Mouse (Mus musculus) heart, postnatal 14 days (tissue): ENCODE measurements around the gene Cdc42se1. TPM values are rescaled to one million over a fixed set of nuclear protein-coding genes. Genes with fewer than 3 reads are reported as not detected.

Experiments used
- DNase-seq, 2 experiments: peaks; one replicate each; pipeline ENCODE4 v3.0.0; 2021 to 2022
- intact Hi-C: fragments of 180-260 bp; cut with DNase I; formaldehyde crosslinking; loops from one replicate; pipeline ENCODE4 v1.15.1; 2025
- total RNA-seq, 2 experiments: library from RNA; stranded (reverse); gene quantifications; 2 replicates each; pipeline ENCODE4 v1.2.3; 2021

The Cdc42se1 gene
- total RNA-seq, 2 experiments from 2014 or later: 31.9 to 33.6 TPM

GRCm38 (mm10) chr3:95282381-95282864 lies 53.9 kb downstream of the Cdc42se1 start:
- peak; percentile 36 to 46 for DNase-seq
- intact Hi-C loops: loop anchor here (2.0 kb wide), 1 partner anchor 32 kb away; the partner anchor contains the start of gene Cers2

- intact Hi-C loops: loop anchor here (2.0 kb wide), 1 partner anchor 32 kb away; the partner anchor contains the start of gene Cers2
- DNase-seq: peak; percentile 83 to 85
These were observed 54.5 kb downstream of the Cdc42se1 start for GRCm38 (mm10) chr3:95282865-95283588.

- DNase-seq: no peak
- intact Hi-C loops: loop anchor here (2.0 kb wide), 1 partner anchor 31 kb away; the partner anchor contains the start of gene Cers2
These were observed 55.0 kb downstream of the Cdc42se1 start for GRCm38 (mm10) chr3:95283589-95283941.

GRCm38 (mm10) chr3:95284062-95284461 lies 55.5 kb downstream of the Cdc42se1 start:
- intact Hi-C loops: no loop called here
- DNase-seq: no peak

GRCm38 (mm10) chr3:95284501-95285281 lies 56.2 kb downstream of the Cdc42se1 start:
- DNase-seq: no peak
- intact Hi-C loops: no loop called here

GRCm38 (mm10) chr3:95285390-95285789 lies 56.9 kb downstream of the Cdc42se1 start:
- DNase-seq: no peak
- intact Hi-C loops: no loop called here

Other genes starting within 250 kb of the Cdc42se1 start
- 10 to 100 TPM; 15.4 to 16.8 TPM for gene Zfp687, start 213.3 kb upstream of the Cdc42se1 start, total RNA-seq
- gene Psmd4, start 186.1 kb upstream of the Cdc42se1 start, total RNA-seq: 100 to 1,000 TPM; 118 to 132 TPM
- 10 to 100 TPM; 18.3 to 19.2 TPM for gene Pip5k1a, start 121.8 kb upstream of the Cdc42se1 start, total RNA-seq
- gene Vps72, start 117.7 kb upstream of the Cdc42se1 start, total RNA-seq: 10 to 100 TPM; 32.4 to 32.5 TPM
- 10 to 100 TPM; 10.6 to 11.1 TPM for gene Tmod4, start 104.3 kb upstream of the Cdc42se1 start, total RNA-seq
- gene Scnm1, start 94.7 kb upstream of the Cdc42se1 start, total RNA-seq: 10 to 100 TPM; 29.5 to 33.5 TPM
- 1 to 10 TPM; 6.4 to 7.4 TPM for gene Lysmd1, start 94.6 kb upstream of the Cdc42se1 start, total RNA-seq
- 1 to 10 TPM; 3.0 to 3.1 TPM for gene Tnfaip8l2, start 86.4 kb upstream of the Cdc42se1 start, total RNA-seq
- gene Sema6c, start 68.3 kb upstream of the Cdc42se1 start, total RNA-seq: 10 to 100 TPM in 1 of 2 experiments, 1 to 10 TPM in 1; 5.8 to 11.8 TPM
- 10 to 100 TPM; 14.9 to 15.0 TPM for gene Gabpb2, start 10.8 kb upstream of the Cdc42se1 start, total RNA-seq
- 1 to 10 TPM; 6.7 to 7.8 TPM for gene Mllt11, start 3.4 kb downstream of the Cdc42se1 start, total RNA-seq
- not detected for gene Gm128, start 12.9 kb downstream of the Cdc42se1 start, total RNA-seq
- gene Bnipl, start 22.5 kb downstream of the Cdc42se1 start, total RNA-seq: under 1 TPM in 1 of 2 experiments, not detected in 1; 0.32 TPM
- 10 to 100 TPM; 22.3 to 25.8 TPM for gene Mindy1, start 52.6 kb downstream of the Cdc42se1 start, total RNA-seq
- gene Prune1, start 53.3 kb downstream of the Cdc42se1 start, total RNA-seq: 10 to 100 TPM; 19.8 to 20.4 TPM
- gene Anxa9, start 78.4 kb downstream of the Cdc42se1 start, total RNA-seq: under 1 TPM; 0.38 to 0.76 TPM
- gene Cers2, start 86.1 kb downstream of the Cdc42se1 start, total RNA-seq: 10 to 100 TPM; 47.4 to 47.6 TPM
- gene Setdb1, start 128.5 kb downstream of the Cdc42se1 start, total RNA-seq: 10 to 100 TPM; 14.1 to 14.4 TPM
- gene 4930558C23Rik, start 174.1 kb downstream of the Cdc42se1 start, total RNA-seq: not detected
- 10 to 100 TPM; 45.0 to 48.6 TPM for gene Arnt, start 205.7 kb downstream of the Cdc42se1 start, total RNA-seq